Mouse (Mus musculus): Measurements from ENCODE around the gene Abl1. TPM values are rescaled to one million over a fixed set of nuclear protein-coding genes. Genes with fewer than 3 reads are reported as not detected.

The Abl1 gene
- polyA plus RNA-seq, 1 experiment: 45.9 TPM

DNA sequence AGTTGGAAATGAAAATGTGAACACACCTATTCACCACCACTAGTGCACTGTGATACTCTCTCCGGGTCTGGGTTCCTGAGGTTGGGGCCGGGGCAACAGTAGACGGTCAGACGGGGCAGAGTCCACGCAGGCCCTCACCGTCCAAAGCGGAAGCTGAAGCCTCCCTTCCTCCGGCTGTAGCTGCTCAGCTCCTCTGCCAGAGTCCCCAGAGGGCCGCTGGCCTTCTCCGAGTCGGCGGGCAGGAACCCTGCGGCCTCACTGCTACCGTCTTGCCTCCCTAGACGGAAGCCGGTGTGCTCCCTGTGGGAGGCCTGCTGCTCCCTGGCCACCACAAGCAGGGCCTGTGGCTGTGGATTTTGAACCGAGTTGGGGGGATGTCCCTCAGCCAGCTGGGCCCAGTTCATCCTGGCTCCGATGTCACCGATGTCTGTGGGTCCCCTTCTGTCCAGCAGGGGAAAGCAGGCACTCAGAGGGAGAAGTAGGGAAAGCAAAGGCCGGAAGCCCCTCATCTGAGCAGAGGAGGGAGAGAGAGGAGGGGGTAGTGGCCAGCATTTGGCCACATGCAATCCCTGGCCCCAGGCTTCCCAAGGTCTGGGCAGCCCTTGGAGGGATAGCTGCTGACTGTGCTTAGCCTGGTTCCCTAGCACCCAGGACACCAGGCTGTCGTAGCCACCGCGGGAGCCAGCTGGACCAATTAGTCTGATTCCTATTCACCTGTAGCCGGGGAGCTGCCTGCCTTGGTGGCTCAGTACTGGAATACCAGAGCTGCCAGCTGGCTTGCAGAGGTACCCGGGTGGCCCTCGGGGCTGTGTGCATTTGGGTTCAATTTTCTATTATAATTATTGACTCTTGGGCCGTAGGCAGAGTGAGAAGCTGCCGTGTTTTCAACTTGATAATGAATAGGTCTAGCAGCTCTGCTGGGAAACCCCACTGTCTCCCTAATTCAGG is 120.5 kb downstream of the Abl1 start:
- Histone ChIP-seq H3K4me3 (ENCODE audit: insufficient read depth, poor library complexity, severe bottlenecking) (no peak overlapping the region), H3K79me3 (ENCODE audit: low read depth) (peaks cover 6% of the 10 kb centered on the region), H3K27me3 (ENCODE audit: control insufficient read depth, insufficient read depth, insufficient read length) (no peaks in the 10 kb centered on the region), H3K36me3 (ENCODE audit: control insufficient read depth, insufficient read depth) (peaks cover 10% of the 10 kb centered on the region), H3K79me2 (ENCODE audit: control insufficient read depth, insufficient read depth) (peaks cover 29% of the 10 kb centered on the region), H3ac (ENCODE audit: control insufficient read depth, insufficient read length, low read depth) (peak overlapping the region; percentile 14)
- no peak for TF ChIP-seq CTCF (IDR thresholded peaks at IDR 0.05; ENCODE audit: control insufficient read depth, insufficient read depth, insufficient read length)
- no peak for TF ChIP-seq MYOG (IDR thresholded peaks at IDR 0.05; ENCODE audit: control insufficient read depth, extremely low read depth, insufficient read length)
- TF ChIP-seq MYOD1 (IDR thresholded peaks at IDR 0.05; ENCODE audit: control insufficient read depth, insufficient read length, low read depth): no peak
- no peak for TF ChIP-seq MAX (IDR thresholded peaks at IDR 0.05)
- TF ChIP-seq USF1 (IDR thresholded peaks at IDR 0.05; ENCODE audit: low read depth): no peak
- no peak for TF ChIP-seq CEBPB (IDR thresholded peaks at IDR 0.05; ENCODE audit: low read depth)
- no peak for TF ChIP-seq FOSL1 (IDR thresholded peaks at IDR 0.05; ENCODE audit: insufficient read depth, low read length, poor library complexity, severe bottlenecking)

DNA sequence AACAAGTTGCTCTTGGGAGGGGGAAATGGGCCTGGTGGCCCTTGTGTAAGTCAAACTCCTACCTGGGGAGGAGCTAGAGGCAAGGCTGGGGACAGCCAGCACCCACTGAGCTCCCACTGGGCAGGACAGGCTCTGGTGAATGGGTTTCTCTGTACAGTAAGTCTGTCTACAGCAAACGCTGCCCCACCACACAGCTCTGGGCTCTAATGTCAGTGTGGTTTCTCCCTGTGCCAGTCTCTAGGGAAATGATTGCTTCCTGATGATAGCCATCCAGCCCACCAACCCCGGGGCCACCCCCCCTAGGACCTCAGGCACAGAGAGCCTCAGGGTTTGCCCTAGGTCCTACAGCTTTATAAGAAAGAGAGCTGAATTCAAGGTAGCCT is 121.2 kb downstream of the Abl1 start:
- TF ChIP-seq MYOG (IDR thresholded peaks at IDR 0.05; ENCODE audit: control insufficient read depth, extremely low read depth, insufficient read length) (no peak), CTCF (IDR thresholded peaks at IDR 0.05; ENCODE audit: control insufficient read depth, insufficient read depth, insufficient read length) (no peak), MAX (IDR thresholded peaks at IDR 0.05) (no peak), FOSL1 (IDR thresholded peaks at IDR 0.05; ENCODE audit: insufficient read depth, low read length, poor library complexity, severe bottlenecking) (no peak), USF1 (IDR thresholded peaks at IDR 0.05; ENCODE audit: low read depth) (no peak), MYOD1 (IDR thresholded peaks at IDR 0.05; ENCODE audit: control insufficient read depth, insufficient read length, low read depth) (no peak), CEBPB (IDR thresholded peaks at IDR 0.05; ENCODE audit: low read depth) (no peak)
- Histone ChIP-seq H3ac (ENCODE audit: control insufficient read depth, insufficient read length, low read depth) (peak overlapping the region; percentile 28), H3K36me3 (ENCODE audit: control insufficient read depth, insufficient read depth) (peaks cover 3% of the 10 kb centered on the region), H3K4me3 (ENCODE audit: insufficient read depth, poor library complexity, severe bottlenecking) (peak overlapping the region; percentile 40), H3K27me3 (ENCODE audit: control insufficient read depth, insufficient read depth, insufficient read length) (no peaks in the 10 kb centered on the region), H3K79me2 (ENCODE audit: control insufficient read depth, insufficient read depth) (peaks cover 29% of the 10 kb centered on the region), H3K79me3 (ENCODE audit: low read depth) (peaks cover 6% of the 10 kb centered on the region)

DNA sequence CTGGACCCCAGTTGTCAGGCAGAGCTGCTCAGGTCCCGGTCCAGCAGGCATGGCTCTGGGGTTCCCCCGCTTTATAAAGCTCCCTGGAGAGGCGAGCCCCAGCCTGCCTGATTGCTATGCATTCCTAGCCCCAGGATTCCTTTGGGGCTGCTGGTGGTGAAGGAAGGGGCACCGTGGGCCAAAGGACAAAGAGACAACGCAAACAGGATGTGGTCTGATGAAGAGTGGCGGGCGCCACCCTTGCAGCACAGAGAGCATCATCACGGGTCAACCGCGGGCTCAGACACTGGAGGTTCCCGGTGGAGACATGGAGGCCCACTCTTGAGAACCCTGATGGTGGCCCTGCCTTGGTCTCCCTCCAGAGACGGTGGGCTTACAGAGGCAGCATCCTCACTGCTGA is 122.3 kb downstream of the Abl1 start, which contains the start of gene Qrfp:
Gene Qrfp, minus strand, starts transcription at position 137 of the 400 bp plus-strand sequence.
- TF ChIP-seq FOSL1 (IDR thresholded peaks at IDR 0.05; ENCODE audit: insufficient read depth, low read length, poor library complexity, severe bottlenecking) (no peak), CTCF (IDR thresholded peaks at IDR 0.05; ENCODE audit: control insufficient read depth, insufficient read depth, insufficient read length) (no peak), MYOD1 (IDR thresholded peaks at IDR 0.05; ENCODE audit: control insufficient read depth, insufficient read length, low read depth) (no peak), CEBPB (IDR thresholded peaks at IDR 0.05; ENCODE audit: low read depth) (no peak), MAX (IDR thresholded peaks at IDR 0.05) (no peak), MYOG (IDR thresholded peaks at IDR 0.05; ENCODE audit: control insufficient read depth, extremely low read depth, insufficient read length) (no peak), USF1 (IDR thresholded peaks at IDR 0.05; ENCODE audit: low read depth) (no peak)
- peaks cover 6% of the 10 kb centered on the region for H3K79me3 ChIP-seq (ENCODE audit: low read depth)

DNA sequence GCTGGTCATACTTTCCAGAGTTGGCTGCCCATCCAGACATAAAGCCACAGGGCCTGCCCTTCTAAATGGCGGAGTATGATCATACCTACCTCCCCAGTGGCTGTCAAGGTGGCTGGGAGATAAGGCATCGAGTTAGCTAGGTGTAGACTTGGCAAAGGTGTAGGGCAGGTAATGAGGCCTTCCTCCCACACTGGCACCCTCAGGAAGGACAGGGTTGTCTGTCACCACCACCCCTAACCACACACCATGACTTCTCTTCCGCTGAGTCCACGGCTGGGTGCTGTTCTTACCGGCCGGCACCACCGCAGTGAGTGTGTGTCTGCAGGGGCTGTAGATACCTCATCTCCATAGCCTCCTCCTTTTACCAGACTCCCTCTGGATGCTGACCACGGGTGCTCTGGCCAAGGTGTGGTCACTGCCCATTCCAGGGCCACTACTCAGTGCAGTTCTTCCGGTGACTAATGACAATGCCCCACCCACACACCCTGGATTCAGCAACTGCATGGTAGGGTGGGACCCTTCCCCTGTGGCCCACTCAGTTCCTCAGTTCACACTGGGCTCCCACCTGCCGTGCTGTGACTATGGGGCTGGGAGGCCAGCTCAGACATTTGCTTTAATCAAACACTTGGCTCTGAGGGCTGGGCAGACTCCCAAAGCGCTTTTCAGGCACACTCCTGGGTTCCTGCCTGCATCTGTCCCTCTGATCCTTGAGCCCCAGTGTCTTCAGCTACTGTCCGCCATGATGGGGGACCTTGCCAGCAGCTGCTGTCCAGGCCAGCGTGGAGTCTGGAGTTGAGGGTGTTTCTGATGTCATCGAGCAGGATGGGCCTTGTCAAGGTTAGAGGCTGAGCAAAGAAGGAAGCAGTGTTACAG is 123.1 kb downstream of the Abl1 start:
- TF ChIP-seq MAX (IDR thresholded peaks at IDR 0.05) (peak; percentile 12), CTCF (IDR thresholded peaks at IDR 0.05; ENCODE audit: control insufficient read depth, insufficient read depth, insufficient read length) (no peak), MYOD1 (IDR thresholded peaks at IDR 0.05; ENCODE audit: control insufficient read depth, insufficient read length, low read depth) (peak; percentile 67), CEBPB (IDR thresholded peaks at IDR 0.05; ENCODE audit: low read depth) (no peak), FOSL1 (IDR thresholded peaks at IDR 0.05; ENCODE audit: insufficient read depth, low read length, poor library complexity, severe bottlenecking) (peak; percentile 75), USF1 (IDR thresholded peaks at IDR 0.05; ENCODE audit: low read depth) (no peak), MYOG (IDR thresholded peaks at IDR 0.05; ENCODE audit: control insufficient read depth, extremely low read depth, insufficient read length) (no peak)
- H3ac ChIP-seq (ENCODE audit: control insufficient read depth, insufficient read length, low read depth): peak overlapping the region; percentile 7
- H3K27me3 ChIP-seq (ENCODE audit: control insufficient read depth, insufficient read depth, insufficient read length): no peaks in the 10 kb centered on the region
- H3K4me3 ChIP-seq (ENCODE audit: insufficient read depth, poor library complexity, severe bottlenecking): peak overlapping the region; percentile 40
- no peaks in the 10 kb centered on the region for H3K36me3 ChIP-seq (ENCODE audit: control insufficient read depth, insufficient read depth)
- H3K79me3 ChIP-seq (ENCODE audit: low read depth): peaks cover 6% of the 10 kb centered on the region
- peaks cover 29% of the 10 kb centered on the region for H3K79me2 ChIP-seq (ENCODE audit: control insufficient read depth, insufficient read depth)

More for the DNA sequence above, 122.3 kb downstream of the Abl1 start, which contains the start of gene Qrfp:
- H3ac ChIP-seq (ENCODE audit: control insufficient read depth, insufficient read length, low read depth): peak within 1 kb of the TSS; percentile 44
- no peaks in the 10 kb centered on the region for H3K27me3 ChIP-seq (ENCODE audit: control insufficient read depth, insufficient read depth, insufficient read length)
- peak within 1 kb of the TSS; percentile 40 for H3K4me3 ChIP-seq (ENCODE audit: insufficient read depth, poor library complexity, severe bottlenecking)
- no peaks in the 10 kb centered on the region for H3K36me3 ChIP-seq (ENCODE audit: control insufficient read depth, insufficient read depth)
- H3K79me2 ChIP-seq (ENCODE audit: control insufficient read depth, insufficient read depth): peaks cover 29% of the 10 kb centered on the region

DNA sequence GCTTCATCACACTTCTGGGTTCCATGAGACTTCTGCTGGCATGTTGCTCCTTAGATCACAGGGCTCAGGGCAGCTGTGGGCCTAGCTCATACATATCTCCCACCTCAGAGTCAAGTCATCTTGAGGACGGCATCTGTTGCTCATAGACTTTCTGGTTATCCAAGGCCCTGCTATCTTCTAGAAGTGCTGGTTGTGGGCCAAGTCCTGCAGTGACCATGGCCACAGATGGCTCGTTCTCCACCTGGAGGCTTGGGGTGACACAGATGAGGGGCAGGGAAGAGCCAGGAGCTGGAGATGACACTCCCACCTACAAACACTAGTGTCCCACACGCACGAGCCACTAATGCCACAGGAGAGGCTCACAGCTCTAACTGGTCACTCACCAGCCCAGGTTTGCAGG is 125.5 kb downstream of the Abl1 start:
- Histone ChIP-seq H3ac (ENCODE audit: control insufficient read depth, insufficient read length, low read depth) (no peak overlapping the region), H3K79me2 (ENCODE audit: control insufficient read depth, insufficient read depth) (peaks cover 17% of the 10 kb centered on the region), H3K36me3 (ENCODE audit: control insufficient read depth, insufficient read depth) (no peaks in the 10 kb centered on the region), H3K4me3 (ENCODE audit: insufficient read depth, poor library complexity, severe bottlenecking) (no peak overlapping the region), H3K79me3 (ENCODE audit: low read depth) (peaks cover 4% of the 10 kb centered on the region), H3K27me3 (ENCODE audit: control insufficient read depth, insufficient read depth, insufficient read length) (no peaks in the 10 kb centered on the region)
- no peak for TF ChIP-seq MYOD1 (IDR thresholded peaks at IDR 0.05; ENCODE audit: control insufficient read depth, insufficient read length, low read depth)
- no peak for TF ChIP-seq FOSL1 (IDR thresholded peaks at IDR 0.05; ENCODE audit: insufficient read depth, low read length, poor library complexity, severe bottlenecking)
- no peak for TF ChIP-seq CTCF (IDR thresholded peaks at IDR 0.05; ENCODE audit: control insufficient read depth, insufficient read depth, insufficient read length)
- TF ChIP-seq MYOG (IDR thresholded peaks at IDR 0.05; ENCODE audit: control insufficient read depth, extremely low read depth, insufficient read length): no peak
- TF ChIP-seq CEBPB (IDR thresholded peaks at IDR 0.05; ENCODE audit: low read depth): no peak
- no peak for TF ChIP-seq USF1 (IDR thresholded peaks at IDR 0.05; ENCODE audit: low read depth)
- TF ChIP-seq MAX (IDR thresholded peaks at IDR 0.05): no peak

All from C2C12 (cell line).